Mouse (Mus musculus) neural tube, postnatal 0 days (tissue): ENCODE measurements around the gene Cadm1. TPM values are rescaled to one million over a fixed set of nuclear protein-coding genes. Genes with fewer than 3 reads are reported as not detected.

ENCODE experiments used
- polyA plus RNA-seq: library from polyadenylated mRNA; unstranded; fragments of >200 nt; fragmentation: Nextera tagmentation; extraction: Ambion mirVana; gene quantifications from 2 replicates; pipeline ENCODE4 v1.2.1, GENCODE M21; 2015

The Cadm1 gene
- 129 and 145 TPM in 2 replicates for polyA plus RNA-seq

GRCm38 (mm10) chr9:47529602-47530450 is at the start of gene Cadm1:
Gene Cadm1, plus strand, starts transcription at chr9:47530173.

